Mouse (Mus musculus): ENCODE results near the gene Ndrg3.

DNA sequence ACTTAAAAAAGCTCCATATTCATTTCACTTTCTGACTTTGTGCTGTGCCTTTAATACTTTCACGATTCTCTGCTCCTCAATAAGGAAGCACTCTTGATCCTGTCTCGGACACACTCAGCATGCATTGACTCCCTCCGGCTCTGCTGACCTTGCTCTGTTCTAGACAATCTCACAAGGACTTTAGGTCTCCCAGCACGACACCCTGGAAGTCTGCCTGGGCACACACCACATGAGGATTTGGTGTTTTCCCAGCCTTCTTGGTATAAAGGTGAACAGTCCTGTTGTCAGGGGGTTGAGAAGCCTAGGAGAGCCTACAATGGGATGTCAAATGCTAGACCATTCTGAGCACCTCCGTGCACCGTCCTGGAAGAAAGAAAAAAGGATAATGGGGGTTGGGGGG, 99.0 kb downstream of the Ndrg3 start:
- no peak for TF ChIP-seq CTCF (conservative IDR thresholded peaks at IDR 0.05; ENCODE audit: insufficient read depth, insufficient read length, low read depth, low read length)
- TF ChIP-seq POLR2A (IDR thresholded peaks at IDR 0.05; ENCODE audit: low read depth, low read length) = no peak

Measured in kidney, adult 2 months (tissue).